Mouse (Mus musculus) lung, postnatal 0 days (tissue): Measurements from ENCODE around the gene Mical2. TPM values are rescaled to one million over a fixed set of nuclear protein-coding genes. Genes with fewer than 3 reads are reported as not detected.

Experiments
- ATAC-seq: fragments of 200-750 bp; cut with Nextera tagmentation; 2 replicates; pipeline ENCODE4 v1.8.0; 2017; ENCODE audit warnings: moderate library complexity
- DNase-seq: peaks from one replicate; pipeline ENCODE4 v3.0.0-alpha.2; 2016; ENCODE audit warnings: low spot score
- H3K27ac ChIP-seq: fragments of 300-500 bp; sonication (generic); 2 replicates; pipeline ENCODE4 v1.5.1; 2014; ENCODE audit warnings: antibody characterized with exemption, mild to moderate bottlenecking, low read length, mixed read lengths
- H3K27me3 ChIP-seq: fragments of 300-500 bp; sonication (generic); replicated peaks from 2 replicates; pipeline ENCODE4 v1.6.1; 2014; ENCODE audit warnings: low read length, mixed read lengths; ENCODE audit not compliant: insufficient read depth
- H3K36me3 ChIP-seq: fragments of 300-500 bp; sonication (generic); 2 replicates; pipeline ENCODE4 v1.6.1; 2014; ENCODE audit warnings: low read length, mixed read lengths; ENCODE audit not compliant: insufficient read depth
- H3K4me1 ChIP-seq: fragments of 300-500 bp; sonication (generic); 2 replicates; pipeline ENCODE4 v1.6.1; 2014; ENCODE audit warnings: antibody characterized with exemption, low read depth, low read length, mixed read lengths; ENCODE audit not compliant: insufficient read depth
- H3K4me2 ChIP-seq: fragments of 300-500 bp; sonication (generic); replicated peaks from 2 replicates; pipeline ENCODE4 v1.6.1; 2014; ENCODE audit warnings: low read depth, mild to moderate bottlenecking, low read length, moderate library complexity, mixed read lengths
- H3K4me3 ChIP-seq: fragments of 300-500 bp; sonication (generic); 2 replicates; pipeline ENCODE4 v1.5.1; 2014; ENCODE audit warnings: low read depth, low read length
- H3K9ac ChIP-seq: fragments of 300-500 bp; sonication (generic); replicated peaks from 2 replicates; pipeline ENCODE4 v1.6.1; 2014; ENCODE audit warnings: low read depth, mild to moderate bottlenecking
- H3K9me3 ChIP-seq: fragments of 300-500 bp; sonication (generic); 2 replicates; pipeline ENCODE4 v1.6.1; 2016; ENCODE audit warnings: low read length, mixed read lengths
- CTCF ChIP-seq: IDR thresholded peaks from 2 replicates; pipeline ENCODE4 v1.5.1; 2016; ENCODE audit warnings: antibody characterized with exemption, mild to moderate bottlenecking
- EP300 ChIP-seq: IDR thresholded peaks from 2 replicates; pipeline ENCODE4 v1.6.1; 2016; ENCODE audit warnings: antibody characterized with exemption, mild to moderate bottlenecking, control low read depth
- WGBS: fragments of 180-500 bp; shearing (Covaris S2); extraction: QIAGEN DNeasy Blood & Tissue Kit; methylation state at CpG from one replicate; pipeline ENCODE4 v1.1.7; 2014; 5-methylcytosine and 5-hydroxymethylcytosine counted together
- polyA plus RNA-seq: library from polyadenylated mRNA; unstranded; fragments of >200 nt; fragmentation: Nextera tagmentation; extraction: Ambion mirVana; gene quantifications from 2 replicates; pipeline ENCODE4 v1.2.1, GENCODE M21; 2015

Mical2 gene
- polyA plus RNA-seq, 1 experiment from 2014 or later, result 19.7 TPM

GRCm38 (mm10) chr7:112417598-112417997 lies 191.9 kb downstream of the Mical2 start:
- no peak for DNase-seq
- Histone ChIP-seq H3K9me3 (no peaks in the 10 kb centered on the region), H3K4me3 (no peak overlapping the region), H3K4me1 (no peaks in the 10 kb centered on the region), H3K4me2 (no peak overlapping the region), H3K36me3 (no peaks in the 10 kb centered on the region), H3K27me3 (no peaks in the 10 kb centered on the region), H3K9ac (no peak overlapping the region), H3K27ac (no peak overlapping the region)
- 62% methylated on average over 4 of the region's 4 CpGs for WGBS
- TF ChIP-seq EP300, result no peak
- ATAC-seq, result no peak

- Histone ChIP-seq H3K36me3 (no peaks in the 10 kb centered on the region), H3K27ac (no peak overlapping the region), H3K4me2 (no peak overlapping the region), H3K9me3 (no peaks in the 10 kb centered on the region), H3K9ac (no peak overlapping the region), H3K27me3 (no peaks in the 10 kb centered on the region), H3K4me3 (no peak overlapping the region), H3K4me1 (peaks cover 5% of the 10 kb centered on the region; the same call in 1 of the 2 replicates)
- 54% methylated on average over 4 of the region's 4 CpGs for WGBS
- peak; percentile 87 for DNase-seq
- no peak for TF ChIP-seq CTCF
- peak; percentile 83 for TF ChIP-seq EP300
- peak; percentile 34 for ATAC-seq
Observed at GRCm38 (mm10) chr7:112423438-112423837, 197.8 kb downstream of the Mical2 start.

GRCm38 (mm10) chr7:112426811-112427210 lies 201.2 kb downstream of the Mical2 start:
- Histone ChIP-seq H3K4me3 (no peak overlapping the region), H3K9ac (no peak overlapping the region)
- 29% methylated on average over 5 of the region's 5 CpGs for WGBS

GRCm38 (mm10) chr7:112427357-112428157 lies 201.9 kb downstream of the Mical2 start, which contains the start of gene Parva:
Gene Parva, plus strand, starts transcription at chr7:112427505.
- peaks cover 5% of the 10 kb centered on the region; the same call in 1 of the 2 replicates for H3K4me1 ChIP-seq
- H3K36me3 ChIP-seq, result no peaks in the 10 kb centered on the region
- peak within 1 kb of the TSS; percentile 79 for H3K4me3 ChIP-seq
- peak; percentile 79 for ATAC-seq
- TF ChIP-seq CTCF (peak; percentile 18; the same call in 1 of the 2 replicates), EP300 (0 out of 2 replicates have a peak, but pooled peaks have one; percentile 6)
- peak; percentile 87 for DNase-seq
- no peaks in the 10 kb centered on the region for H3K27me3 ChIP-seq
- H3K9ac ChIP-seq, result peak within 1 kb of the TSS; percentile 99
- H3K4me2 ChIP-seq, result peak within 1 kb of the TSS; percentile 60
- H3K9me3 ChIP-seq, result no peaks in the 10 kb centered on the region
- H3K27ac ChIP-seq, result peak within 1 kb of the TSS; percentile 99
- WGBS, result 2% methylated on average over 45 of the region's 49 CpGs

More at GRCm38 (mm10) chr7:112426811-112427210, 201.2 kb downstream of the Mical2 start:
- peak overlapping the region; percentile 99; the same call in 1 of the 2 replicates for H3K27ac ChIP-seq
- TF ChIP-seq CTCF (no peak), EP300 (no peak)
- no peaks in the 10 kb centered on the region for H3K27me3 ChIP-seq
- no peak for ATAC-seq
- peak; percentile 63 for DNase-seq
- H3K4me2 ChIP-seq, result peak overlapping the region; percentile 60
- H3K9me3 ChIP-seq, result no peaks in the 10 kb centered on the region
- peaks cover 5% of the 10 kb centered on the region; the same call in 1 of the 2 replicates for H3K4me1 ChIP-seq
- H3K36me3 ChIP-seq, result no peaks in the 10 kb centered on the region

- peaks cover 5% of the 10 kb centered on the region; the same call in 1 of the 2 replicates for H3K4me1 ChIP-seq
- H3K4me2 ChIP-seq, result peak overlapping the region; percentile 60
- WGBS, result under 1% methylated on average over 21 of the region's 22 CpGs
- peak; percentile 96 for DNase-seq
- TF ChIP-seq CTCF (peak; percentile 17; the same call in 1 of the 2 replicates), EP300 (no peak)
- peak; percentile 95 for ATAC-seq
- H3K9ac ChIP-seq, result peak overlapping the region; percentile 99
- peak overlapping the region; percentile 79 for H3K4me3 ChIP-seq
- H3K27me3 ChIP-seq, result no peaks in the 10 kb centered on the region
- H3K36me3 ChIP-seq, result no peaks in the 10 kb centered on the region
- no peaks in the 10 kb centered on the region for H3K9me3 ChIP-seq
- peak overlapping the region; percentile 99 for H3K27ac ChIP-seq
Observed at GRCm38 (mm10) chr7:112428158-112428535, 202.5 kb downstream of the Mical2 start.

- no peak overlapping the region for H3K27ac ChIP-seq
- peaks cover 4% of the 10 kb centered on the region; the same call in 1 of the 2 replicates for H3K36me3 ChIP-seq
- no peaks in the 10 kb centered on the region for H3K27me3 ChIP-seq
- ATAC-seq (peak; percentile 34), DNase-seq (peak; percentile 69)
- H3K4me2 ChIP-seq, result no peak overlapping the region
- TF ChIP-seq EP300 (peak; percentile 68), CTCF (no peak)
- 0 out of 2 replicates have a peak, but pooled peaks cover 3% of the 10 kb centered on the region for H3K9me3 ChIP-seq
- peaks cover 7% of the 10 kb centered on the region for H3K4me1 ChIP-seq
- no peak overlapping the region for H3K9ac ChIP-seq
- no peak overlapping the region for H3K4me3 ChIP-seq
- 42% methylated on average over 3 of the region's 3 CpGs for WGBS
Observed at GRCm38 (mm10) chr7:112439846-112440245, 214.2 kb downstream of the Mical2 start.
